Mouse (Mus musculus) left cerebral cortex, postnatal 36 days (tissue): ENCODE measurements around the gene Slc35b4. TPM values are rescaled to one million over a fixed set of nuclear protein-coding genes. Genes with fewer than 3 reads are reported as not detected.

Experiments used
- DNase-seq, 2 experiments: peaks; one replicate each; pipeline ENCODE4 v3.0.0; 2021 to 2022; ENCODE audit warnings: low spot score in 2 of 2, mixed read lengths in 1 of 2
- intact Hi-C: fragments of 180-260 bp; cut with DNase I; formaldehyde crosslinking; loops from one replicate; pipeline ENCODE4 v1.15.1; 2025
- total RNA-seq, 2 experiments: library from RNA; stranded (reverse); gene quantifications; 2 replicates each; pipeline ENCODE4 v1.2.3; 2021

Gene Slc35b4
- total RNA-seq, 2 experiments from 2014 or later = 58.9 to 59.3 TPM

DNA sequence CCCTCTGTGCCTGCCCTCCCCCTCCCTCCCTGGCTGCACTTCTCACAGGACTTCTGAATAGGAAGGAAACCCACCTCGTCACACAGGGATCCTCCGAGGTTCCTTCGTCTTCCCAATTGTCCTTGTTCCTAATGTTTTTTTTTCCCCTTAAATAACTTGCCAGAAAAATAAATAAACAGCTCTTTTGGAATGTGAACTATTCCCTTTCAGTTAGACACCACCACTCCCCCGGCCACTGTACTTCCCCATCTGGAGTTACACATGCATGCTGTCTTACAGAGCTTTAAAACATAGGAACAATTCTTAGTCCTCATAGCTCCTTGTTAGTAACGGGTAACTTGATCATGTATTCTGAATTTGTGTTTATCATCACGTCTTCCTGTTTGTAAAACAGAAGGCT is 30.9 kb downstream of the Slc35b4 start:
- intact Hi-C loops = no loop called here
- no peak for DNase-seq

DNA sequence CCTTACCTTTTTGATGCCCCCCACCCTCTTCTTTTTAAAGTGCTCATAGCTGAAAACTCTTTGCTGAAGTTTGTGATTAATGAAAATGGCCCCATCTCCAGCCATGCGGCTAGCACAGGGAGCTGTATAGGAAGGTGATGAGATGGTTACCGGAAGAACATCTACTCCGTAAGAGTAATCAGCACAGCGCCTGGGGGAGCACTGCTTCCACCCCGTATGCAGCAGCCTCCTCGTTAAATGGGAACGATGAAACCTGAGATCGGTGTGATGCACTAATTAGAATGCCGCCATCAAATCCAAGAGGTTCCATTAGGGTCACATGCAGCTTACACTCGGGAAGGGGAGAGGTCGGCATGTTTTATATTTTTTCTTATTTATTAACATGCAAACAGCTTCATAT is 34.0 kb downstream of the Slc35b4 start:
- intact Hi-C loops = no loop called here
- no peak for DNase-seq

DNA sequence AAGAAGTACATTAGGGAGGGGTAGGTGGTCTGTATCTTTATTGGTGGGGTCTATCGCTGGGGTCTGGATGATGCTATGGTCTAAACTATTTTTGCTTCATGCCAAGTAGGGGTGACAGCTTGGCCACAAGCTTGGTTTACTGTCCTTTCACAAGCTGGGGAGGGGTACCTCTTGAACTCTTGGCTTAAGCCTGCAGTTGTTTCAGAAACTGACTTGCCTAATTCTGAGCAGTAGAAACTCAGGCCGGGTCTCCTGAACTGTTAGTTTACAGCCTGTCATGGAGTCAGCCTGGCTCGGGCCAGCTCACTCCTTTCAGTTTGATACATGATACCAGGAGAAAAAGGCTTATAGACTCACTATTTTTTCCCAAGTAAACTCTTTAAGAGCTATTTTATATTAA is 38.5 kb downstream of the Slc35b4 start:
- DNase-seq = no peak
- intact Hi-C loops = no loop called here

DNA sequence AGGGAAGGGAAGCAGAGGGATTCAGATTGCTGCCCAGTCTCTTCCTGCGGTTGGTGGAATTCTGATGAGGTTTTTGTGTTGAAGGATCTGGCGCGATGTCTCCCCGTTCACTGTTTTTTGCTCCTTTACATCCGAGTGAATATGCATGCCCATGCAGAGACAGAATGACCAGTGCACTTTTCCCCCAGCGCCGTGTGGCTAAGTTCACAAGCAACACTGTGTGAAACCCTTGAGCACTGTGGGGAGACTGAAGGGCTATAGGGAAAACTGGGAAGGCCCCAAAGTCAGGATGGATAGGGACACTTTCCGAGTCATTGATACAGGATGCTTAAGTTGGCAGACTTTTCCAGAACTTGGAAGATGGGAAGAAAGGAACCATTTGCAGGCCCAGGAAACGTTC is 44.5 kb downstream of the Slc35b4 start:
- no peak for DNase-seq
- intact Hi-C loops = no loop called here

DNA sequence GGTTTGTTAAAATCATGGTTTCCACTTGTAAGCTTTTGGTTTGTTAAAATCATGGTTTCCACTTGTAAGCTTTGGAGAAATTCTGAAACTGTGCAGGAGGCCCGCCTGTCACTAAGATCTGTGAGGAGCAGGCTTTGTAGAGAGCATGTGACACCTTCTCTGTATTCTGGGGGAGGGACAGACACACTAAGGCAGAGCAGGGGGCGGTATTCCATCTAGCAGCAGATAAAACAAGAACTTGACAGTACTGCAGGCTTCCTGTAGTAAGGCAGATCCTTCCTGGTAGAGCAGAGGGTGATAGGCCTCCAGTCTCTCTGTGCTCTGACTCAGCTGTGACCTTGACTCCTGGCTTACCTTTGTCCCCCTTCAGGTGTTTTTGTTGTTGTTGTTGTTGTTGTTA is 47.6 kb downstream of the Slc35b4 start:
- intact Hi-C loops = no loop called here
- no peak for DNase-seq

DNA sequence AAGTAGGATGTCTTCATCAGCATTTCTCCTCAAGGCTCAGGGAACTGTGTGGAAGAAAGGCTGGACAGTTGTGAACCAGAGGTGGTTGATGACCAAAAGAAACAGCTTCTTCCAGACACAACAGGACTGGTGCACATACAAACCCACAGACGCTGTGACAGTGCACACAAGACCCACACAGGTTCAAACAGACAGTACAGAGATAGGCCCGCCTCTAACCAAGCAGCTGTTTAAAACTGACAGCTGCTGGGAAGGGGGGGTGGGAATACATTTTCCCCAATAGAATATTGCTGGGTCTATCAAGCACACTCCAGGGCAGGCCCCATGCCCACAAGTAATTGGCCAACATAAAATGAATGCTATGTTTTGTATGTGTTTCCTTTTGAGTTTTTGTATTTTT is 52.5 kb downstream of the Slc35b4 start:
- DNase-seq = no peak
- intact Hi-C loops = no loop called here

DNA sequence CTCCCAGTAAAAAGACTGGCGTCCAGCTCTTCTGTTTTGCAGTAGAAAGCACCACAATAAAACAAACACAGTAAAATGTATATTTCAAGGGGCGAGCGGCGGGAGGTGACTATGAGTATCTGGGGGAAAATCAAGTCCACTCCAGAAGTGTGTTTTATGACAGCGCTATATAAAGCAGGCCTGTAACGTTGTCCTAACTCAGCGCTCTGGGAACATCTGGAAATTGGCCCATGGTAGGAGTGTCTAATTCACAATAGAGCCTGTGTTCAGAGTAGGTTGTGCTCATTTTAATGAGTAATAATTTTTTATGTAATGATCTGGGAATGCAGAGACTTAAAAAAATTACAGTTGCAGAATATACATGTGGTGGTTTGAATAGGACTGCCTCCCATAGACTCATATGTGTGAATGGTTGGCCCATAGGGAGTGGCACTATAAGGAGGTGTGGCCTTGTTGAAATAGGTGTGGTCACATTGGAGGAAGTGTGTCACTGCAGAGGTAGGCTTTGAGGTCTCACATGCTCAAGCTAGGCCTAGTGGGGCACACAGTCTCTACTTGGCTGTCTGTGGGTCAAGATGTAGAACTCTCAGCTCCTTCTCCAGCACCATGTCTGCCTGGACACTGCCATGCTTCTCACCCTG is 60.0 kb downstream of the Slc35b4 start:
- DNase-seq = no peak
- intact Hi-C loops = no loop called here

DNA sequence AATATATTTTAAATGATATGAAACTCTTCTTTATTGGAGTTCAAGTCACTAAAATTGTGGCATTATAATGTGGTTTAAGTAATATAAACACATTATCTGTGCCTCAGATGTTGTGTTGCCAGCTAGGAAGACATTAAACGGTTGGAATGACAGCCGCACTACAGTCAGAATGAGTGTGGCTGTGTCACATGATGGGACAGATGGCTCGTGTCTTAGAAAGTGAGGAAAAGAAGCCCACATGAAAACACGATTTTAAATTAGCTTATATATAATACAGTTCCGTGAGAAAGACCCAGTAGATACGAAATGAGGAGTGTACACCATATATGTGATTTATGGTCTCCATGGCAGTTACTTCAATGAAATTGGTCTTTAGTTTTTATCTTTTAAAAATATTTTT is 65.5 kb downstream of the Slc35b4 start:
- DNase-seq = no peak
- intact Hi-C loops = no loop called here

DNA sequence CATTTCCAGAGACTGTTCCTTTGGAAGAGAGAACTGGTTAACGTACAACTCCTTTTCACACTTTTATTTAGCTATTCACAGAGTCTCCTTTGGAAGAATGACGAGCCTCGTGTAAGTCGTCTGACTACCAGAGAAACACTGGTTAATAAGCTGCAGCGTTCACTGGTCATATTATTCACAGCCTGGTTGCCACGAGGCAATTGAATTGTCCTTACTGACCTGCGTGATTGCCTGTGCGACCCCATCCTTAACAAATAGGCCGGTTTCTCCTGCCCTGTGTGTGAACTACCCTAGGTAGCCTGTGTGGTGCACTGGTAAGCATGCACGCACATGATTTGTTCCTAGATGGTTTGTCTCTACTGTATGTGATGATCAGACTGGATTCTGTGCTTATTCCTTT is 66.3 kb downstream of the Slc35b4 start:
- DNase-seq = no peak
- intact Hi-C loops = no loop called here

Other genes with a start within 250 kb of the Slc35b4 start
- 1 to 10 TPM; 2.7 to 3.4 TPM for gene Lrguk, start 147.7 kb downstream of the Slc35b4 start, total RNA-seq
- 10 to 100 TPM; 42.6 to 47.6 TPM for gene Akr1b3, start 140.4 kb upstream of the Slc35b4 start, total RNA-seq
- under 1 TPM; 0.68 to 0.69 TPM for gene Akr1b8, start 177.0 kb upstream of the Slc35b4 start, total RNA-seq
- 10 to 100 TPM; 19.7 to 21.6 TPM for gene Akr1b10, start 207.1 kb upstream of the Slc35b4 start, total RNA-seq
- gene Akr1b7, start 235.2 kb upstream of the Slc35b4 start, total RNA-seq = not detected